Comparison of ENCODE assay signal across 25 mouse cellular contexts in genomic region chr13:83175086-83175485, GRCm38 (mm10).
"Had no signal": no experiment of that assay in that cellular context is flagged by ENCODE, and none has a peak within 500 bp of the region (broad histone marks: within the 10 kb centered on the region; RNA-seq: fewer than 3 reads in every experiment).

No protein-coding gene starts in this region.

- DNase-seq: gastrocnemius, adult 2 months; gastrocnemius, postnatal 10 days; gastrocnemius, postnatal 25 days; heart, adult 18-20 months; heart, postnatal 10 days; heart, postnatal 4 days; kidney, adult 18-20 months; kidney, adult 8-10 months; kidney, postnatal 10 days; kidney, postnatal 25 days; kidney, postnatal 4 days; liver had no signal

- H3K27me3 ChIP-seq: heart, embryonic 12.5 days; hindbrain, embryonic 12.5 days; intestine, embryonic 15.5 days; limb, embryonic 13.5 days had no signal

- ATAC-seq: hindbrain, embryonic 16.5 days; inflammation-experienced regulatory T-cells, adult 6 months; intestine, embryonic 15.5 days; intestine, postnatal 0 days had no signal

- H3K27ac ChIP-seq: gastrocnemius, adult 2 months; heart, embryonic 10.5 days; hindbrain, embryonic 10.5 days; hindbrain, embryonic 12.5 days; hindbrain, embryonic 14.5 days; intestine, embryonic 15.5 days; layer of hippocampus, adult 2 months; left cerebral cortex, adult 2 months; limb, embryonic 13.5 days had no signal

- H3K36me3 ChIP-seq: heart, embryonic 10.5 days; heart, embryonic 12.5 days; hindbrain, embryonic 10.5 days; hindbrain, embryonic 12.5 days; intestine, embryonic 15.5 days; limb, embryonic 13.5 days had no signal

- H3K9me3 ChIP-seq: heart, embryonic 10.5 days; heart, embryonic 12.5 days; hindbrain, embryonic 10.5 days; hindbrain, embryonic 12.5 days; intestine, embryonic 15.5 days; limb, embryonic 13.5 days had no signal

- H3K4me1 ChIP-seq: heart, embryonic 10.5 days; heart, embryonic 12.5 days; hindbrain, embryonic 10.5 days; hindbrain, embryonic 12.5 days; intestine, embryonic 15.5 days; limb, embryonic 13.5 days had no signal

- H3K9ac ChIP-seq: heart, embryonic 12.5 days; hindbrain, embryonic 12.5 days; hindbrain, embryonic 14.5 days; intestine, embryonic 15.5 days; limb, embryonic 13.5 days had no signal

- H3K4me3 ChIP-seq: gastrocnemius, adult 2 months; heart, embryonic 10.5 days; heart, embryonic 12.5 days; hindbrain, embryonic 10.5 days; hindbrain, embryonic 12.5 days; intestine, embryonic 15.5 days; layer of hippocampus, adult 2 months; left cerebral cortex, adult 2 months; limb, embryonic 13.5 days had no signal

- H3K4me2 ChIP-seq: heart, embryonic 12.5 days; hindbrain, embryonic 12.5 days; hindbrain, embryonic 14.5 days; intestine, embryonic 15.5 days; limb, embryonic 13.5 days; liver, embryonic 11.5 days had no signal
